Mouse (Mus musculus) heart, adult 18-20 months (tissue): ENCODE measurements around the gene Clec2l. TPM values are rescaled to one million over a fixed set of nuclear protein-coding genes. Genes with fewer than 3 reads are reported as not detected.
"Not testable (repeated sequence)": the region's sequence is repeated elsewhere in the genome, so short reads cannot be mapped to it uniquely, and the experiment has no call there.

Source experiments
- DNase-seq, 2 experiments: peaks; one replicate each; pipeline ENCODE4 v3.0.0; 2021 to 2022; ENCODE audit warnings: mixed read lengths in 1 of 2
- total RNA-seq, 2 experiments: library from RNA; stranded (reverse); gene quantifications; 2 replicates each; pipeline ENCODE4 v1.2.3; 2021

The Clec2l gene
- total RNA-seq, 2 experiments from 2014 or later = 1.3 to 1.4 TPM

DNA sequence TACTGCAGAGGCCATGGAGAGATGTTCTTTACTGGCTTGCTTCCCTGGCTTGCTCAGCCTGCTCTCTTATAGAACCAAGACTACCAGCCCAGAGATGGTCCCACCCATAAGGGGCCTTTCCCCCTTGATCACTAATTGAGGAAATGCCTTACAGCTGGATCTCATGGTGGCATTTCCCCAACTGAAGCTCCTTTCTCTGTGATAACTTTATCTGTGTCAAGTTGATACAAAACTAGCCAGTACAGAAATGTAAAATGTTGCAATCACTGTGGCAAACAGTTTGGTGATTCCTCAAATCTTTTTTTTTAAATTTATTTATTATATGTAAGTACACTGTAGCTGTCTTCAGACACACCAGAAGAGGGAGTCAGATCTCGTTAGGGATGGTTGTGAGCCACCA lies 7.6 kb downstream of the Clec2l start:
- DNase-seq = not testable (repeated sequence)

DNA sequence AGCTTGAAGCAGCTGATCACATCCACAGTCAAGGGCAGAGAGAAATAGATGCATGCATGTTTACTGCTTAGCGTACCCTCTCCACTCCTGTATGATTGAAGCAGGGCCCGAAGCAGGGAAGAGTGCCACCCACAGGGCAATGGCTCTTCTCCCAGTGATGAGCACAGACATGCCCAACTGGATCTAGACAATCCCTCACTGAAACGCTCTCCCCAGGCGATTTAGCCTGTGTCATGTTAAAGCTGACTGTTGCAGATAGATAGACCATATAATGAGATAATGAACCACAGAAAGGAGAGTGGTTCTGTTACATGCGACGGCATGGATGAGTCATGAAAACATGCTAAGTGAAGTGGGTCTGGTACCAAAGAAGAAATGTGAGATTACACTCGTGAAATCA lies 8.4 kb downstream of the Clec2l start:
- DNase-seq = no peak

DNA sequence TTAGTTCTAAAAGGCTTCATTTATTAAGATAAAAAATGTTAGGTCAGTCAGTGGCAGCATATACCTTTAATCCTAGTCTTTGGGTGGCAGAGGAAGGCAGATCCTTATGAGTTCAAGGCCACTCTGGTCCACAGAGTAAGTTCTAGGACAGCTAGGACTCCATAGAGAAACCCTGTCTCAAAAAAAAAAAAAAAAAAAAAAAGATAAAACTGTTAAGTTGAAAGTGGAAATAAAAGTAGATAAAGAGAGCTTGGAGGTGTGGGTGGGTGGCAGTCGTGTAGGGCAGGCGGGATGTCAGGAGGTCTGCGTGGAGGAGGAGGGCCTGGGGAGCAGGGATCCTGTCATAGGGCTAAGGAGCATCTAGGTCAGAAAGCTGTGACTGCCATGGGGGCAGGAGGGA lies 9.1 kb downstream of the Clec2l start:
- DNase-seq = no peak

DNA sequence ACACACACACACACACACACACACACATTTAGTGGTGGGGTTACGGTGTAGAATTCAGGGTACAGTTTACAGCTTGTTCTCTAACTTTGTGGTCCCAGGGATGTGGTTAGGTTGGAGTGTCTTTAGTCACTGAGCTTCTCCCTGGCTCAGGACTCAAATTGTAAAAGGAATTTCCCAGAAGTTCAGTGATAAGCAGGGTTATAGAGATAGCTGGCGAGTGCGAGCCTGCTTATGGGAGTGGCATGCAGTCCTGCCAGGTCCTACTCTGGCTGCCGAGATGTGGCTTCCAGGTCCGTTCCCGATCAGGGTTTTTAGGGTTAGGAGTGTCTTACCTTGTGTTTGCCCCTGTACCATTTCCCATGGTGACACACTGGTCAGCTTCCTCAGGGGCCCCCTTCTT lies 13.3 kb downstream of the Clec2l start:
- no peak for DNase-seq

DNA sequence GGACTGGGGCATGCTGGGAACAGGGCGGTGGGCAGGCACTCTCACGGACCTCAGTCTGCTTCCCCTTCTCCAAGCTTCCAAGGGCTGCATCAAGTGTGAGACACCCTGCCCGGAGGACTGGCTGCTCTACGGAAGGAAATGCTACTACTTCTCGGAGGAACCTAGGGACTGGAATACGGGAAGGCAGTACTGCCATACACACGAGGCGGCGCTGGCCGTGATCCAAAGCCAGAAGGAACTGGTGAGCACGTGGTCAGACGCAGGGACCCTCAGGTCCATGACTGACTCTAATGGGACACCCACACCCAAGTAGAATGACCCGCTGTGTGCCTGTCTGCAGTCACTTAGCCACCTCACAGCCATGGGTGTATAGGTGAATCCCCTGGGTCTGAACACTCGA lies 13.9 kb downstream of the Clec2l start:
- DNase-seq = peak in 1 of 2 experiments; percentile 4

DNA sequence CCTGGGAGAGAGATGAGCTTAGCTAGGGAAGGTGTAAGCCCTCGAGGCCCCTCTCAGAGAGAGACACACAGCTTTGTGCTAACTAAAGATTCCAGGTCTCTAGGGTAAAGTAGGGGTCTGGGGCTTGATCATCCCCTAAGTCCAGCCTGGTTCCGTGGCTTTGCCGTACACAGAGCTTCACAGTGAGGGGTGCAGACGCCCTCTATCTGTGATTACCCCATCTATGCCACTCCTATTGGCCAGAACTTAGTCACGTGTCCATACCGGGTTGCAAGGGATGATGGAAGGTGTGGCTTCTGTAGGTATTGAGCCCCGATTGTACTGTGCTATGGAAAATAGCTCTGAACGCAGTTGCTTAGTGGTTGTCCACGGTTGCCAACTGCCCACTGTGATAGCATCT lies 14.8 kb downstream of the Clec2l start:
- DNase-seq = no peak

DNA sequence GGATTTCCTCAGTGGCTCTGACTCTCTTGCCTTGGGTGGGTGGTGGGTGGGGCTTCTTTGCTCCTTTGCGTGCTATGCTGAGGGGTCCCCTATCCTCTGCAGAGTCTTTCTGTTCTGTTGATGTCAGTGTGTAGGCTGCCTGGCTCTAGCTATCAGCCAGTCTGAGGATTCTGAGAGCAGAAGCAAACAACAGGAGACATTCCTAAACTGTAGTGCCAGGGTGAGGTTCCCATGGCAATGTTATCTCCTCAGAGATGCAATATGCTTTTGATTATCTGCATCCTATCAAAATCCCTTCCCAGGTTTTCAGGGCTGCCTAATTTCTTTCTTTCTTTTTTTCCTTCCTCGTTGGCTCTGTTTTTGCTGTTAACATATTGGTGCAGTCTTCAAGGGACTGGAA lies 19.7 kb downstream of the Clec2l start:
- DNase-seq = no peak

DNA sequence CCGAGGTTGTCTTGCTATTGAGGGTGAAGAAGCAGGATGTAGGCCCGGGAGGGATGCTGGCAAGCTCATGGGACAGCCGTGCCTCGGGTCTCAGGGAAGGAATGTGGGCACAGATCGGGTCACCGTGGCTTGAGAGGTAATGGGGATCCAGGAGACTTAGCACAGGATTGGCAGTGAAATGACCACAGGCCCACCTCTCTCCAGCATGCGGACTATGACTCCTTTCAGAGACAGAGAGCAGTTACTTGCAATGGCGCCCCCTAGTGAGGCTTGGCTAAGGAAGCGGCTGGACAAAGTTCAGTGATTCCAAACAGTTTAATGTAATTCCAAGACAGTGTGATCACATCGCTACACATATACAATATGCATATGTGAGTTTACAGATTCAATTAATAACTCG lies 24.3 kb downstream of the Clec2l start:
- DNase-seq = peak in 1 of 2 experiments; percentile 48

DNA sequence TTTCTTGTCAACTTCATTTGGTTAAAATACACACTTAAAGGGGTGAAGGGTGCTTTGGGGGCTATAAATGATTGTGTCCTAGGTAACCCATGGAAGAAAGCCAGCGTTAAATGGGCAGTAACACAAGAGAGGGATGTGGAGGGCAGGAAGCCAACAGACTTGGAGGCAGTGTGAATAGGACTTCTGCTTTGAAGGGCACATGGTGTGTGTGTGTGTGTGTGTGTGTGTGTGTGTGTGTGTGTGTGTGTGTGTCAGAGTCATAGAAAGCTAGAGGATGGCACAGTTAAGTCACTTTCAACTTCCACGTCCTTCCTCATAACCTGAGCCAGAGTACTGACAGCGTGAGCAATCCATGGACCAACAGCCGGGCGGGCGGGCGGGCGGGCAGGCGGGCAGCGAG lies 26.0 kb downstream of the Clec2l start:
- peak in 1 of 2 experiments; percentile 32 for DNase-seq

DNA sequence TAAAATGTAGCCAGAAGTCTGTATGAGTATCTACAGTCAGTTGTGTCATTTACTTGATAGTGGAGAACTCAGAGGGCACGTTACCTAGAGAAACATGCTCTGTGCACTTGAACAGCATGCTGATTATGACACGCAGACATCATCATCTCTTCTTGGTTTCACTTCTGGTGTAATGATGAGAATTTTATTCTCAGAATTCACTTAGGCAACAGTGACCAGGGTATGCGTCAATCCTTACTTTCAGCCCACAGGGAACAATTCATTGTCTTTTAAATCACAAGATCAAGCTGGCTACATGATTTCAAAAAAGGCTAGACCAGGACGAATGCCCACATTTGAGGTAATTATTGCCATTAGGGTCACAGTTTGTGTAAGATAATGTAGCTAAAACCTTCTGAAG lies 27.7 kb downstream of the Clec2l start:
- DNase-seq = no peak

DNA sequence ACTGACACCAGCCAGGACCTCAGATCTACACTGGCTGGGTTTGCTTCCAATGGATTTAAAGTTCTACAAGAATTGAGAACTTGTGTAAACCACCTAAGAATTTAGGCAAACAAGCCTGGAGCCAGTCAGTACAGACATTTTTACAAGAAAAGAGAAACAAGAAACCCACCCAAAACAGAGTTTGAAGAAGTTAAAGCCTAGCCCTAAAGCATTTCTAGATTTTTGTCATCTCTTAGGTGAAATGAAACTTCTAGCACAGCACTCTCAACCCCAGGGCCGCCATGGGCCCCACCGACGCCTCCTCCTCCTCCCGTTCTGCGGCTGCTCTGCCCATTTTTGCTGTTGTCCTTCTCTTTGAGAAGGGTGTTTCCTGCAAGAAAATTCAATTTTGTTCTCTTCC lies 28.2 kb downstream of the Clec2l start:
- no peak for DNase-seq

DNA sequence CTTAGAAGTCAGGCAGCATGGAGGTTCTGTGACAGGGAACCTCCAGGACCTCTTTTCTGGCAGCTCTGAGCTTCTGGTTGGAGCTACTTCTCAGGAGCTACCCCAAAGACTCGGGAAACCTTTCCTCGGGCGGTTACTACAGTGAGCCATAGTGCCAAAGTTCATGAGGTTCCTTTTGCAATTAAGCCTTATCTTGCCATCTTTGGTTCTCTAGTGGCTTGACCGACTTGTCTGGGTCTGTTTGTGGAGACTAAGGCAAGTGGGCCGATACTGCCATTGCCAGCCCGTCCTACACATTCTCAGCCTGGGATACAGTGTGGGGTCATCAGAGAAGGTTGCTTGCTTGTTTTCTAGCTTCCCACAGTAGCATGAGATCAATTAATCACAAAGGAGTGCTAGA lies 29.7 kb downstream of the Clec2l start:
- no peak for DNase-seq

DNA sequence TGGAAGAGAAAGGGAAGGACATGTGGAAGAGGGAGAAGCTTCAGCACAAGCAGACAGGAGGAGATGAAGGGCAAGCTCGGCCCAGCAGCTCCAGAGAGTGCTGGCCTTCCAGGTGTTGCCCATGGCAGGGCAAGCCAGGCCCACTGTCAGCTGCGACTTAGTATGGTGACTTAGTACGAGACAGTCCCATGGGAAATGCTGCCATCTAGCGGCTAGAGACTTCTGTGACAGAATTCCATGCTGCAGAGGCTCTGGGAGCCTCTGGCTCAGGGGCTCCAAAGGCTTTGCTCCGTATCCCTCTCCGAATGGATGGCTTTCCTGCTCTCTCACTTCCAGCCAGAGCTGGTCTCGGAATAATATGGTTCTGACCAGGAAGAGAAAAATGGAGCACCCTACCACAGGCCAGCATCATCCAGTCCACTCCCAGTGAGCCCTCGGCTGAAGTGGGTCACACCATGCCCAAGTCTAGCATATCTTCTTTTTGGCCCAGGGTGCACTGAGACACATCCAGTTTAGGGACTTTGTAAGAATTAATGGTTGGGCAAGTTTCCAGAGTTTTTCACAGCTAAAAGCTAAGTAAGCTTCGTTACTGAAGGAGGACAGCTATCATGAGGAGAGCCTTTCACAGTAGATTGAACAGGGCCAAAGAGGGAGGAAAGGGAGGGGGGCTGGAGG lies 32.6 kb downstream of the Clec2l start:
- DNase-seq = peak; percentile 67 to 90

DNA sequence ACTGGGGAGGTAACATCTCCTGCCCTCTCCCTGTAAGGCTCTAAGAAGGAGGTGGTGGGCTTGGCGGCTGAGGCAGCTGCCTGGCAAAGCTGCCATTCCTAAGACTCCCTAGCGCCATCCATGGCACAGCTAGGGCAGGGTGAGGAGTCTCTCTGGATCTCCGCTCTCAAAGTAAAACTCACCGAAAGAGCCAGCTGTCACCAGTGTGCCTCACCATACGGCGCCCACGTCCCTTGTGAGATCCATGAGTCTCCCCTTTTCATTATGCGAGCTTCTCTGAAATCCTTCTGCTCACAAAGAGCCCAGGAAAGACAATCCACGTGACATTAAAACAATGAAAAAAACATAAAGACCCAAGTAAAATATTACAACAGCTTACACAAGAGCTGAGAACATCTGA lies 33.7 kb downstream of the Clec2l start:
- DNase-seq = no peak

DNA sequence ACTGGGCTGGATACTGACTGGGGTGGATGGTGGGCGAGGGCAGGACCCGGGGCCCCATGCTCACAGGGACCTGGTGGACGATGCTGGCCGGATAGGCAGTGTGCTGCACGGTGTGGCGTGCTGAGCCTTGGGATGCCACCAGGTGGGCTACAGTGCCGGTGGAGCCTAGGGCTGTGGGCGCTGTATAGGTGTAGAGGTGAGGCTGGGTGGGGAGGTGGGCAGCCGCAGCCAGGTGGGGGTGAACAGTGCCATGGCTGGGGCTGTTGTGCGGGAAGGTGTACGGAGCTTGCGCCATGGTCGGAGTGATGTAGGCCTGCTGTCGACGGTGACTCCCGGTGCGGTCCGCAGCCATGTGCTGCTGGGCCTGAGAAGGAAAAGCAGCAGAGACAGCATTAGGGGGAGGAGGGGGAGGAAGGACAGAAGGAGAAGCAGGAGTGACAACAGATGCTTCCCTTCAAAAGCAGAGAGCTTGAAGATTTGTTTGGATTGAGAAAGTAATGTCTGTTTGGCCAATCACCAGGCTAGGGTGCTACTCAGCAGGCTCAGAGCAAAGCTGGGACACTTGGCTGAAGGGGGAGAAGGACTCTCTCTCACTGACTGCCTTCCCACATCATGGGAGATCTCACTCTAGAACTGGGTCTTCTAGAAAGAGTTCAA lies 35.5 kb downstream of the Clec2l start:
- no peak for DNase-seq

DNA sequence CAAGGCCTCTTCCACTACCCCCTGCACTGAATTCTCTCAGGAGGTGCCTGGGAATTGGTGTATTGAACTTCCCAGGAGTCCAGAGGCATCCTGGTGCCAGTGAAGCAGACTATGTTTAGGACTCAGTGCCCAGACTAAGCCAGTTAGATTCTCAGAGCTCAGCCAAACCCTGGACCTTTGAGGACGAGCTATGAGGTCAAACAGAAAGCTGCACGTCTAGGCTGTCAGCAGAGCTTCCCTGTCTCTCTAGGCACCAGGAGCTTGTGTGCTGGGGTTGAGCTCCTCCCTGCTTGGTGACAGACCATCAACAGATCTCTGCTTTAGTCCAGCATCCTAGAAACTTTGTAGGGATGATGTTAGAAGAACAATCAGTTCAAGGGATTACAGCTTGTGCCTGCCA lies 38.6 kb downstream of the Clec2l start:
- peak in 1 of 2 experiments; percentile 39 for DNase-seq

DNA sequence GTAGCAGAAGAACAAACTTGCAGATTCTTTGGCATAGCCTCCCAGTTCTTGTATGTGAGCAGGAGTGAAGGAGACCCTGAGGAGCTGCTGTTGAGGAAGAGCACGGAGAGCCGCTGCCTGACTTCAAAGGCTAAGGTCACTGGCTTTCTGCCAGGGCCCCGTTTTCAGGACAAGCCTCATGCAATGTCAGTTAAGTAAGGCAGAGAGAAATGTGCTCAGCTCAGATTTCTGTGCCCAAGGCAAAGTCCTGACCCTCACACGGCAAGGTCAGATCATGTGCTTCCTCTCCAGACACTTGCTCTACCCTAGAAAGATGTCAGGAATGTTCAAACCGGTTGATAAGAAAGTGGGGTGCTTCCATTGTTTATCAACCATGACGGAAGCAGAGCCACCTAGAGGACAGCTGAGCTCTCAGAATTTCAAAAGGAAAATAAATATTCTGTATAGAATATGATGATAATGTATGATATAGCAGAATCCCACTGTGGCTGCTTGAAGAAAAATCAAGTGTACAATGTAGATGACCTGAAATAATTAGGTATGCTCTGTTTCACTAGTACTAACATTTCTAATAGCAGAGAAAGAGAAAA lies 40.0 kb downstream of the Clec2l start:
- peak; percentile 37 to 45 for DNase-seq

DNA sequence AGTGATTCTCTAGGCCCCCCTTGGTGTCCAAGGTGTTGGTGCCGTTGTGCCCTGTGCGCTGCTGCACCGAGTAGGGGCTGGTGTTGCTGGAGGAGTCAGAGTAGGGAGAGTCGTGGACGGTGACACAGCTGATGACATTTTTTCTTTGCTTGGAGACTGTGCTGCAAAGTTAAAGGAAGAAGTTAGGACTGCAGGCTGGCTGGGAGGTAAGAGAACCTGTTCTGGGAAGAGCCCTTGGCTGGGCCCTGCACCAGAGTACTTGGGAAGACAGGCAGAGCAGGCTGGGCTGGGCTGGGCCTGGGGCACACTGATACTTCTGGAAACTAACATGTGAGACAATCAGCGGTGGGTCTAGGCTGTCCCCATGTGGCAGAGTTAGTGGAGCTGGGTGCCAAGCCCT lies 40.7 kb downstream of the Clec2l start:
- DNase-seq = peak in 1 of 2 experiments; percentile 11

DNA sequence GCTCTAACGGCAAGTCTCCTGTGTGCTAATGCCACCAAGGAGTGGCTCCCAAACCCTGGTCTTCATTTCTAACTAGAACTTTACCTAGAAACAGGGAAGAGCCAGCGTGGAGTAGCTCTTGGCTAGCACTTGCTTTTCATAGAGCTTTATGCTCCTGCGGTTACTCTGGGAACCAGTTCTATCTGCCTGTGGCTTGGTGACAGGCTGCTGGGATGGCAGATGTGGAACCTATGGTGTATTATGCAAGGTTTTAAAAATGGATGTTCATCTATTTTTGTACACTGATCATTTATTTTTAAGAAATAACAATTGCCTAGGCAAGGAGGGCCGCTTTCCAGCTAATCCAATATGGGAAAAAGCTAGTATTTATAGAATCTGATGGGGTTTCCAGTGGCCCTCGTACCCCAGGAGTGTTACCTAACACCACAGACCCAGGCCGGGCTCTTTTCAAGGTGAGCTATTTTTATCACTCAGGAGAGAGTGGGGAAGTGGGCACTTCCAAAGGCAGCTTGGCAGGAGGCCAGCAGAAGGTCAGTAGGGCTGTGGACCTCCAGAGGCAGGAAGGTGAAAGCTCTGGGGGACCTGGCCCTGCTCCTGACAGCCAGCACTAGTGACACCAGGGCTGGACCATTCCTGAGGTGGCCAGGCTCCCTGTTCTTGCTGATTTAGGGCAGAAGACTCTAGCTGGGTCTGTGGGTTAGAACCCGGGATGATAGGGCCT lies 41.6 kb downstream of the Clec2l start:
- peak; percentile 61 to 64 for DNase-seq

DNA sequence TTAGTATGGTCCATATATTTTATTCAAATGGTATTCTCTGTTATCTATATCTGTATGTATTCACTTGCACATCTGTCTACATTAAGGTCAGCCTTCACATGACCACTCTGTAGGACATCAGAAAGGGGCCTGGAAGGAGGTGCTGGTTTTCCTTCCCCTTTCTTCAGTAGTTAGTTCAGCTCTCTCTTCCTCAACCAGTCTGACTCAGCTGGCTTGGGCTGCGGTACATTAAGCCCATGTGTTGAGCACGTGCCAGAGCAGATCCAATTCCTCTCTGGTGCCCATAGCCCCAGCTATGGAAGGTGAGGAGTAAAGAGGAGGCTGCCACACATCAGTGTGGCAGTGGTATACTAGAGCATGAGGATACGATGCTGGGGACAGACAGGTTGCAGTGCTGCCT lies 47.6 kb downstream of the Clec2l start:
- DNase-seq = peak in 1 of 2 experiments; percentile 65

DNA sequence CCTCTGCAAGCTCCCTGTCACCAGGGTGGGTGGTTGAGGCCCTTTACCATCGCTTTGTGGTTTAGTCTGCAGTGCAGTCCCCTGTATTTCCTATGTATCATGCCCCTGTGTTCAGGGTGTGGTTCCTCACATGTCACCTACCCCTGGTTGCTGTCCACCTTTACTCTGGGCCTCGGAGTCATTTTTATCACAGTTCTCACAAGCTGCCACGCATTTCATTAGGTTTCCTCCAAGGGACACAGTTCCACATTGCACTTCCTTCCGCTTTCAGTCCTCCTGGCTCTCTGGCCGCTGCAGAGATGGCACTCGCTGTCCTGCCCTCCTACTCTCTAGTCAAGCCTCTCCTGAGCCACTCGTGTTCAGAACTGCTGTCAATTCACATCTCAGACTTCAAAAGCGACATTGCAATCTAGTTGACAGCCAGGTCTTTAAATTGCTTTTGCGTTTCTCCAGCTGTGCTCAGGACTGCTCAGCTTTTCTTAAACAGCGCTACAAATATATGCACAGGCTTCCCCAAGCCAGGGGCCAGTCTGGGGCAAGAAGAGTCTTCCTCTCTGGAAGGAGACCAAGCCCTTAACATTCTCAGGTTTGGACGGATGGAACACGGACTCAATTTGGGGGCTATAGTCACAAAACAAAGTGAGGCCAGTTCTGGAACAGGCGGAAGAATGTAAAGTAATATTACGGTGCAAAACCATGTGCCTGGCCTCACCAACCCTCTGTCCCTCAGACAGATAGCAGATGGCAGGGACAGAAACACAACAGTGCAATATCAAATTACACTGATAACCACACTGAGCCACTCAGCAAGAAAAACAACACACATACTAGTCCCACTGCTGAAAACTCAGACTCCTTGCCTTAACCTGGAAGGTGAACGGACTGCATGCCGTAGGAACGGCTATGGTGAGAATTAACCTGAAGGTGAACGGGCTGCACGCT lies 51.4 kb downstream of the Clec2l start:
- DNase-seq = peak; percentile 39 to 46

DNA sequence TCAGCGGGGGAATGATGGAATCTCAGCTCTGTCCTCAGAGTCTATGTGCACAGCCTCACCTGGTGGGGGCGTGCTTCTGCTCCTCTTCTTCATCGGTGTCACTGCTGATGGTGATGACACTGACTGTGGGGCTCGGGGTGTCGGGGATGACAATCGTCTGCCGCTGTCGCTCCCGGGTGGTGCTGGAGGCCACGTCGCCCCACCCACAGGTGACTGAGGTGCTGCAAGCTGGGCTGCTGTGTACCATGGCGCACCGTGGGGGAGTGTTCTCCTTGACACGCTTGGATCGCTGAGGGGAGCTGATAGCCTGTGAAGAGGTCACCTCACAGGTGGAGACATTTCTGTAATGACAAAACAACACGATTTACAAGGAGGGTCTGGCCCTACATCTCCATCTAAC lies 53.0 kb downstream of the Clec2l start:
- no peak for DNase-seq
